Mouse (Mus musculus) layer of hippocampus, postnatal 25 days (tissue): ENCODE measurements around the gene Pde4dip. TPM values are rescaled to one million over a fixed set of nuclear protein-coding genes. Genes with fewer than 3 reads are reported as not detected.

Experiments used
- DNase-seq, 2 experiments: peaks; one replicate each; pipeline ENCODE4 v3.0.0; 2022; ENCODE audit warnings: mixed read lengths in 2 of 2, low spot score in 1 of 2; ENCODE audit errors: extremely low spot score in 1 of 2
- total RNA-seq, 2 experiments: library from RNA; stranded (reverse); gene quantifications; 2 replicates each; pipeline ENCODE4 v1.2.3; 2021

Pde4dip gene
- total RNA-seq, 2 experiments from 2014 or later, result 219 to 249 TPM

DNA sequence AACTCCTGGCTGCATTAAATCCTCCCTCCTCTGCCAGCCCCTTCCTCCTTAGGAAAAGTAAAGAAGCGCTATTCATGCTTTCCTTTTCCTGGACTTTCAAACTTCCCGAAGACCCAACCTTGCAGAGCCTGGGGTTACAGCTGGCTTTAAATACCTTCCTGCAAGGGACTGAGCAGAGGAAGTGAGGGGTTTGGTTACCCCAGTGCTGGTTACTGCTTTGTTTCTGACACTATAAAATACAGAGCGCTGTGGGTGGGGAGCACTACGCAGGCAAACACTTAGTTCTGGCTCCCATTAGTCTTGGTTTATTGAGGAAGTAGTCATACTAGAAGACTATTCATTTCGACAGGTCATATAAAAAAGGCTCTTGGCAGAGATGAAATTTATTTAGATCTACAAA, 128.7 kb downstream of the Pde4dip start:
- DNase-seq, result no peak

DNA sequence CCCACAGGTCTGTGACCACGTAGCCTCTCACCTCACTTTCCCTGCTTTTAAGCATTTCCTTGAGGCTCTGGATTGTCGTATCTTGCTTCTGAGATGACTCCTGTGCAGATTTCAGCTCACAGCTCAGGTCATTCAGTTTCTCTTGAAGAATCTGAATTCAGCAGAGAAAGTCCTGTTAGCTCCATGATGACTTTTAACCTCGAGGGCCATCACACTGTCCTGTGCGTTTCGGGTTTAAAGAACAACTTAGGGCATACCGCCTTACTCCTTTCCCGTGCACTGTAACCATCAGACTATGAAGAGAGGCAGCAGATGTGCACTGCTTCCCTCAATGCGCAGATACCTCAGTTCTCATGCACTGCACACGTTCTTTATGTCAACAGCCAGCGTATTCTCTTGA, 131.0 kb downstream of the Pde4dip start:
- DNase-seq, result no peak

GRCm38 (mm10) chr3:97756283-97757074, 132.0 kb downstream of the Pde4dip start:
- no peak for DNase-seq

GRCm38 (mm10) chr3:97755411-97755810, 133.1 kb downstream of the Pde4dip start:
- no peak for DNase-seq

DNA sequence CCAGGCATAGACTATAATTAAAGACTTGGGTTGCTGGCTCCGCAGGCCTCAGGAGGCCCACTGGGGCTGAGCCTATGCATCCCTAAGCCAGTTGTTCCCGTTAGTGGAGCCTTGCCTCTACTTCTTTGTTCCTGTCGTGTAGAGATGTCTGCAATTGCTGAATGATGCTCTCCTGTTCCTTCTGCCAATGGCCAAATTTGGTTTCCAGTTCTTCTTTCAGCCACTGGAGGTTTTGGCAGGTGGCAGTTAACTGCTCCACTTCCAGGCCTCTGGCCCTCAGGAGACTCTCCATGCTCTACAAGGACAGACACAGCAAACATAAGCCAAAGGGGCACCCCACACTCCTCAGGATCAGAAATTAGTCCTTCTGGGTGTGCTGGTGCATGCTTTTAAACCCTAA, 135.6 kb downstream of the Pde4dip start:
- no peak for DNase-seq

- DNase-seq, result no peak
Observed at GRCm38 (mm10) chr3:97751566-97751965, 136.9 kb downstream of the Pde4dip start.

- no peak for DNase-seq
Observed at GRCm38 (mm10) chr3:97748789-97749188, 139.7 kb downstream of the Pde4dip start.

DNA sequence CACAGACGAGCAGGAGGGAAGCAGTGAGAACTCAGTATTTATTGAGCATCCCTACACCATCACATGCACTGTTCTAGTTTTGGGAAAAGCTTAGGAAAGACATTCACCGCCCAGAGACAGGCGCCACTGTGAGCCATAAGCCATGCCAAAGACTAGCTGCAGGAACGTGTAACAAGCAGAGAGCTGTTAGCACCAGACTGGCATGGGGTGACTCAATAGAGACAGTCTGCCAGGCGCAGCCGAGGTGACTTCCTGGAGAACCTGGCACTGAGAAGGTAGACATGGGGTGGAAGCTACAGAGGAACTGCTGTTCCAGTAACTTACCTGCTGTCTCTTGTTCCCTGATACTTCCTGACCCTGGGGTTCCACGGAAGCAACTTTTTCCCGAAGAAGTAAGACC, 145.7 kb downstream of the Pde4dip start:
- DNase-seq, result no peak

DNA sequence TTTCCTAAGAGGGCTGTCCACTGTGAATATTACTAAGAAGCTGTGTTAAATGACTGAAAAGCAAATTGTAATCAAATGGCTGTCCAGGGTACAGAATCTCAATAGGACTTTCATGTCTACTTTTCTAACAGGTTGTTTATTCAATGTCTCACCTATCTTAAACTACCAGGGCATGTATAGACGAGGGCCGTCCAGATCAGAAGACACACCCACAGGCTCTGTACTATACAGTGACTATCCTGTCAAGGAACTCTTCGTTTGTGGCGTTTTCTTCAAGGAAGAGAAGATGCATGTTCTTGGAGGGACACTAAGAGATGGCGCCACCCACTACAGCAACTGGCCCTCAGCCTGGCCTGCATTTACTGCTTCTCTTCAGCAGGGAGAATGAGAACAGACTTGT, 152.9 kb downstream of the Pde4dip start:
- DNase-seq, result no peak

- no peak for DNase-seq
Observed at GRCm38 (mm10) chr3:97734259-97734658, 154.2 kb downstream of the Pde4dip start.

DNA sequence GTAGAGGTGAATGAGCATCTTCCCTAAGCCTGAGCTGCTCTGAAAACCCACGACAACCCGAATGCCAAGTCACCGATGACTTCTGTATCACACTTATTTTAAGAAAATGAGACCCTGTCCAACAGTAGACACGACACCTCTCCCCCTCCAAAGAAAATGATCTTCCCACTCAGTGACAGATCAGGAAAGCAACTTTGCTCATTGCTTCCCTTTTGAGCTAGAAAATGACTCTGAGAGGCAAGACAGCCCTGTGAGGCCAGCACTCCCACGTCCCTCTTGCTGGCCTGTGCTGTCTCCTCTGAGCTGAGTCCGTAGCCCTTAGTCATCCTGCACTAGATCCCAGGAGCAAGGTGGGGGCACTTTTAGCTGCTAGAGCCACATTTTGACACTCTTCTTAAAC, 155.9 kb downstream of the Pde4dip start:
- DNase-seq, result no peak

- no peak for DNase-seq
Observed at GRCm38 (mm10) chr3:97730624-97731023, 157.9 kb downstream of the Pde4dip start.

- DNase-seq, result no peak
Observed at GRCm38 (mm10) chr3:97730131-97730530, 158.4 kb downstream of the Pde4dip start.

DNA sequence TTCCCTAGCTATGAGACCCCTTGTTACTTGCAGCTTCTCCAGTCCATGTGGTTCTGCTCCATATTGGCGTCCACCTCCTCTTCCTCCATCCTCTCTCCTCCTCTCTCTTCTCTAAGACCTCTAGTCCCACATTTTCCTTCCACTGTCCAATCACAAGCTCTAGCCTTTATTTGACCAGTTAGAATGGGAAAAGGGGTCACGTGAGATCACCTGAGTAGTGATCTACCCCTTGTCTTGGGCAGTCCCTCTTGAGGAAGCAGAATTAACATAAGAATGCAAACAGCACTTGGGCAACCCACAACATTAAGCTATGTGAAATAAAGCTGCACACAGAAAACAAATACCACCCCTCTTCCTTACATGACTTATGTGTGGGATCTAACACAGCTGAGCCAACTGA, 160.7 kb downstream of the Pde4dip start:
- no peak for DNase-seq

DNA sequence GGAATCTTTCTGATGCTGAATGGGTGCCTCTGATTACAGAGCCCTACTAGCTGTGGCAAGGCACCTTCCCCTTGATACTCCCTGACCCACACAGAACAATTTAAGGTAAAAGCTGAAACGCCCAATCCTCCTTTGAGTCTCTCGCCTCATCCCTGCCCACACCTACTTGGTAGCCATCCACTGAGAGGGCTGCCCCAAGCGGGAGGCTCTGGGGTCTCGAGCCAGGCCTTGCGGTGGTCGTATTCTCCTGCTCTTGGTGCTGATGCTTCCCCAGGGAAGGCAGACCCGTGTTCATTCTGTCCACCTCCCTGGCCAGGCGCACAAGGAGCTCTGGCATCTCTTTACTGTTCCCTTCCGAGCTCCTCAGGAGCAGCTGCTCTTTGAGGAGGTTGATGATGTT, 169.4 kb downstream of the Pde4dip start:
- DNase-seq, result no peak

- DNase-seq, result no peak
Observed at GRCm38 (mm10) chr3:97715922-97716321, 172.6 kb downstream of the Pde4dip start.

DNA sequence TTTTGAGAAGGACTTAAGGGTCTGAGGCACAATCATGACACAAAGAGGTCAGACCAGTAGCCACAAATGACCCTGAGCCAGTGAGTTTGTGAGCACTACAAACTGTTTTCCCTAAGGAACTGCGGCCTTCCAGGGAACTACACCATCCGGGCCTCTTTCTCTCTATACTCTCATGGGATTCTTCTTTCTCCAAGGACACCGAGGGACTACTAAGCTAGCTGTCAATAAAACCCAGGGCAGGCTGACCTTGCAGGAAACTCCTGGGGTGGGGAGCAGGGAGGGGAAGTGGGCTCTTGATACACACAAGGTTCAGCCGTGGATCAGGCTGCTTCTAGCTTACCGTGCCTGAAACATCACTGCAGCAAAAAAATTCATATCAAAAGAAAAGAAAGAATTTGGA, 177.6 kb downstream of the Pde4dip start:
- no peak for DNase-seq

DNA sequence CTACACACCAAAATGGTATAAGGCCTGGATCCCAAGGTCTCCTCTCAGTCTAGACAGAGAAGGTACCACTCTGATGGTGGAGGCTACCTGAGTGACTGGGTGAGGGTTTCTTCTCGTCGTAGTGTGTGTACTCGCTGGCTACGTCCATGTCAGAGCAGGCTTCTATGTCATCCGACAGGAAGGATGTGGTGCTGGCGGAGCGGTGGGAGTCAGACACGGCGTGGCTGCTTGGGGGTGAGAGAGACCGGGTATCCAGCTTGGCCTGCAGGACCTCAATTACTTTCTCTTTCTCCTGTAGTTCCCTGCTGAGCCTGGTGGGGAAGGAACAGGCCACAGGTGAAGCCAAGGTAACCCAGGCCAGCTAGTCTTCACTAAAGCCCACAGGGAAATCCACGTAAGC, 178.4 kb downstream of the Pde4dip start:
- no peak for DNase-seq

GRCm38 (mm10) chr3:97706561-97706960, 181.9 kb downstream of the Pde4dip start:
- no peak for DNase-seq

DNA sequence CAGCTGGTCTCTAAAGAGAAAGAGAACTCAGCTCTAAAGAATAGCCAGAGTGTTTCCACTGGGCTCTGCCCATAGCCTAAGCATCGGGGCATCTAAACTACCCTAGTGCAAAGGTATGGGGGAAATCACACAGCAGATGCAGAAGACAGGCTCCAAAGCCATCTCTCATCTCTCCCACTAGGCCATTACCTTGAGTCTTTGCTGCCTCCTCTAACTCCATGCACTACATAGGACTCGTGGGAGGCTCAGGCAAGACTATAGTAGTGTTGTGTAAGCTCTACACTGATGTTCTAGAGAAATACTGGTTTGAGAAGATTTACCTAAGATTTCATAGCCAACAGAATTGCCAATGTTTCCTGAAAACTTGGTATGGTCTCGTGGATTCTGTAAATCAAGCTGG, 183.0 kb downstream of the Pde4dip start:
- no peak for DNase-seq

- DNase-seq, result no peak
Observed at GRCm38 (mm10) chr3:97702448-97703080, 185.9 kb downstream of the Pde4dip start.

GRCm38 (mm10) chr3:97701198-97701597, 187.3 kb downstream of the Pde4dip start:
- DNase-seq, result no peak
